Mouse (Mus musculus): Measurements from ENCODE around the gene 4932438A13Rik. TPM values are rescaled to one million over a fixed set of nuclear protein-coding genes. Genes with fewer than 3 reads are reported as not detected.

4932438A13Rik gene
- total and polyA plus RNA-seq, 3 experiments = 5.9 to 20.3 (median 14.7) TPM

DNA sequence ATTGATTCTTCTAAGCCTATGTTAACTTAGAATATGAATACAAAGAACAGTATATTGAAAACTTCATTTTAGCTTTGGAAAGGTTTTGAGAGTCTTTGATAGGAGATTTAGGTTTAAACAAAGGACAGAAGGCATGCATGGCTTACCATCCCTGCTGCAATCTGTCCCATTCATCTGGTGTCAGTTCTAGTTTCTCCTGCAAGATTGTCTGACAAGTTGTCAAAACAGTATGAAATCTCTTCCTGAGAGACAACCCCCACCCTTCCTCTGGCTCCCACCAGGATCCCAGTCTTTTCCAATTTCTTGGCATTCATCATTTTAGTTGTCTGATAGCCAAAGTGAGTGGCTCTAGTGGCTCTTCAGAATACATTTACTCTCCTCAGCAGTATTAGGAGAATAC is 227.8 kb downstream of the 4932438A13Rik start:
- no peak overlapping the region for H3K4me2 ChIP-seq (ENCODE audit: insufficient read depth, low read depth, poor library complexity, severe bottlenecking)
- TF ChIP-seq SMC3 (IDR thresholded peaks at IDR 0.05; ENCODE audit: low read depth, low read length) (no peak), ZKSCAN1 (IDR thresholded peaks at IDR 0.05; ENCODE audit: borderline replicate concordance, low read depth, low read length) (no peak), POLR2A (IDR thresholded peaks at IDR 0.05; ENCODE audit: low read depth, low read length) (no peak), BHLHE40 (IDR thresholded peaks at IDR 0.05; ENCODE audit: low read depth, low read length) (no peak), JUND (conservative IDR thresholded peaks at IDR 0.05; ENCODE audit: low read depth, low read length) (no peak), GABPA (IDR thresholded peaks at IDR 0.05; ENCODE audit: insufficient replicate concordance, low read depth, low read length) (no peak), MAX (IDR thresholded peaks at IDR 0.05; ENCODE audit: low read length) (no peak), RAD21 (IDR thresholded peaks at IDR 0.05; ENCODE audit: low read depth, low read length) (no peak), MAFK (IDR thresholded peaks at IDR 0.05; ENCODE audit: insufficient replicate concordance, low read length) (no peak), CHD2 (IDR thresholded peaks at IDR 0.05; ENCODE audit: low read length) (no peak), CTCF (conservative IDR thresholded peaks at IDR 0.05 in 1 of 2, IDR thresholded peaks at IDR 0.05 in 1 of 2; ENCODE audit: low read depth in 2 of 2, low read length in 2 of 2) (no peak), PAX5 (IDR thresholded peaks at IDR 0.05; ENCODE audit: low read length) (no peak), JUN (IDR thresholded peaks at IDR 0.05; ENCODE audit: insufficient read depth, low read depth, low read length) (no peak), MYC (IDR thresholded peaks at IDR 0.05; ENCODE audit: low read depth, low read length) (no peak), USF2 (conservative IDR thresholded peaks at IDR 0.05; ENCODE audit: low read depth, low read length) (no peak), IRF4 (IDR thresholded peaks at IDR 0.05; ENCODE audit: low read depth, low read length) (no peak), TBP (conservative IDR thresholded peaks at IDR 0.05; ENCODE audit: low read depth, low read length) (no peak), UBTF (IDR thresholded peaks at IDR 0.05; ENCODE audit: low read depth, low read length) (no peak), KAT2A (IDR thresholded peaks at IDR 0.05; ENCODE audit: insufficient replicate concordance, low read length) (no peak), NRF1 (IDR thresholded peaks at IDR 0.05; ENCODE audit: low read depth, low read length) (no peak)
- H3K4me3 ChIP-seq (replicated peaks in 1 of 3; ENCODE audit: low read depth in 2 of 3, low read length in 2 of 3, poor library complexity in 1 of 3) = no peak overlapping the region
- H3K27ac ChIP-seq (ENCODE audit: insufficient read depth, low read depth) = no peak overlapping the region
- no peaks in the 10 kb centered on the region for H3K79me2 ChIP-seq (replicated peaks; ENCODE audit: control insufficient read depth, extremely low read depth, insufficient read depth, poor library complexity, severe bottlenecking)
- dilution Hi-C loops (cut with MboI; ENCODE audit: extremely low pct_ligation_motif_present, extremely low pct_unique_long_range_greater_than_20kb, low sequenced_read_pairs) = no loop called here
- H3K9ac ChIP-seq (ENCODE audit: insufficient read depth, low read depth) = no peak overlapping the region
- no peaks in the 10 kb centered on the region for H3K4me1 ChIP-seq (ENCODE audit: control insufficient read depth in 1 of 2, insufficient read depth in 2 of 2)
- H3K36me3 ChIP-seq (replicated peaks in 1 of 2; ENCODE audit: control insufficient read depth in 1 of 2, insufficient read depth in 1 of 2, low read length in 1 of 2) = no peaks in the 10 kb centered on the region
- in situ Hi-C loops (cut with MboI; ENCODE audit: low pct_ligation_motif_present, low pct_unique_long_range_greater_than_20kb, low sequenced_read_pairs) = no loop called here
- no peaks in the 10 kb centered on the region for H3K9me3 ChIP-seq (replicated peaks; ENCODE audit: low read length)
- H3K27me3 ChIP-seq (replicated peaks) = no peaks in the 10 kb centered on the region
- no peak for DNase-seq (ENCODE audit: extremely low read depth)

Other genes with a start within 250 kb of the 4932438A13Rik start
- gene Bbs7, start 249.6 kb upstream of the 4932438A13Rik start, total RNA-seq (2012; rRNA removed) = 1.6 and 2.6 TPM in 2 replicates
- 3.3 and 3.7 TPM in 2 replicates for gene Bbs7, start 249.6 kb upstream of the 4932438A13Rik start, total RNA-seq (2014; rRNA removed)
- 6.6 and 7.0 TPM in 2 replicates for gene Bbs7, start 249.6 kb upstream of the 4932438A13Rik start, polyA plus RNA-seq (2012; ENCODE audit: insufficient read length, low read depth)
- not detected in 2 replicates for gene Trpc3, start 172.9 kb upstream of the 4932438A13Rik start, total RNA-seq (2012; rRNA removed)
- not detected in 2 replicates for gene Trpc3, start 172.9 kb upstream of the 4932438A13Rik start, total RNA-seq (2014; rRNA removed)
- gene Trpc3, start 172.9 kb upstream of the 4932438A13Rik start, polyA plus RNA-seq (2012; ENCODE audit: insufficient read length, low read depth) = not detected in 2 replicates
- gene Adad1, start 200.4 kb downstream of the 4932438A13Rik start, total RNA-seq (2012; rRNA removed) = not detected in 2 replicates
- not detected in 2 replicates for gene Adad1, start 200.4 kb downstream of the 4932438A13Rik start, total RNA-seq (2014; rRNA removed)
- gene Adad1, start 200.4 kb downstream of the 4932438A13Rik start, polyA plus RNA-seq (2012; ENCODE audit: insufficient read length, low read depth) = not detected in 2 replicates

All from CH12.LX (cell line).